Mouse (Mus musculus) limb, embryonic 11.5 days (tissue): Measurements from ENCODE around the gene Rab7b. TPM values are rescaled to one million over a fixed set of nuclear protein-coding genes. Genes with fewer than 3 reads are reported as not detected.
A peak's percentile ranks its signal among the peaks of the same experiment; 100 is the strongest.

ENCODE experiments used
- ATAC-seq: fragments of 200-750 bp; cut with Nextera tagmentation; 2 replicates; pipeline ENCODE4 v1.8.0; 2017; ENCODE audit warnings: low read depth; ENCODE audit not compliant: insufficient number of reproducible peaks, low FRiP score, low TSS enrichment
- DNase-seq: peaks from one replicate; pipeline ENCODE4 v3.0.0-alpha.2; 2015; ENCODE audit warnings: low spot score
- H3K27ac ChIP-seq: fragments of 300-500 bp; sonication (generic); replicated peaks from 2 replicates; pipeline ENCODE4 v1.5.1; 2014; ENCODE audit warnings: low read depth, mild to moderate bottlenecking, low read length
- H3K27me3 ChIP-seq: fragments of 300-500 bp; sonication (generic); 2 replicates; pipeline ENCODE4 v1.6.1; 2014; ENCODE audit warnings: mild to moderate bottlenecking, low read length, mixed read lengths; ENCODE audit not compliant: control insufficient read depth, insufficient read depth
- H3K36me3 ChIP-seq: fragments of 300-500 bp; sonication (generic); 2 replicates; pipeline ENCODE4 v1.6.1; 2014; ENCODE audit warnings: mild to moderate bottlenecking, low read length, moderate library complexity, mixed read lengths; ENCODE audit not compliant: control insufficient read depth, insufficient read depth
- H3K4me1 ChIP-seq: fragments of 300-500 bp; sonication (generic); 2 replicates; pipeline ENCODE4 v1.6.1; 2014; ENCODE audit warnings: low read length, mixed read lengths; ENCODE audit not compliant: control insufficient read depth, insufficient read depth
- H3K4me2 ChIP-seq: fragments of 300-500 bp; sonication (generic); 2 replicates; pipeline ENCODE4 v1.6.1; 2014; ENCODE audit warnings: low read depth, mild to moderate bottlenecking, moderate library complexity; ENCODE audit not compliant: severe bottlenecking
- H3K4me3 ChIP-seq: fragments of 300-500 bp; sonication (generic); 2 replicates; pipeline ENCODE4 v1.5.1; 2014; ENCODE audit warnings: low read depth, low read length
- H3K9ac ChIP-seq: fragments of 300-500 bp; sonication (generic); 2 replicates; pipeline ENCODE4 v1.6.1; 2014; ENCODE audit warnings: mild to moderate bottlenecking, low read length
- H3K9me3 ChIP-seq: fragments of 300-500 bp; sonication (generic); 2 replicates; pipeline ENCODE4 v1.6.1; 2016; ENCODE audit warnings: low read length; ENCODE audit not compliant: control insufficient read depth
- WGBS: fragments of 180-500 bp; shearing (Covaris S2); extraction: QIAGEN DNeasy Blood & Tissue Kit; methylation state at CpG from one replicate; pipeline ENCODE4 v1.1.7; 2014; 5-methylcytosine and 5-hydroxymethylcytosine counted together
- polyA plus RNA-seq: library from polyadenylated mRNA; unstranded; fragments of >200 nt; fragmentation: Nextera tagmentation; extraction: Ambion mirVana; gene quantifications from 2 replicates; pipeline ENCODE4 v1.2.1, GENCODE M21; 2014

The Rab7b gene
- polyA plus RNA-seq, 1 experiment from 2014 or later, result 0.33 TPM

DNA sequence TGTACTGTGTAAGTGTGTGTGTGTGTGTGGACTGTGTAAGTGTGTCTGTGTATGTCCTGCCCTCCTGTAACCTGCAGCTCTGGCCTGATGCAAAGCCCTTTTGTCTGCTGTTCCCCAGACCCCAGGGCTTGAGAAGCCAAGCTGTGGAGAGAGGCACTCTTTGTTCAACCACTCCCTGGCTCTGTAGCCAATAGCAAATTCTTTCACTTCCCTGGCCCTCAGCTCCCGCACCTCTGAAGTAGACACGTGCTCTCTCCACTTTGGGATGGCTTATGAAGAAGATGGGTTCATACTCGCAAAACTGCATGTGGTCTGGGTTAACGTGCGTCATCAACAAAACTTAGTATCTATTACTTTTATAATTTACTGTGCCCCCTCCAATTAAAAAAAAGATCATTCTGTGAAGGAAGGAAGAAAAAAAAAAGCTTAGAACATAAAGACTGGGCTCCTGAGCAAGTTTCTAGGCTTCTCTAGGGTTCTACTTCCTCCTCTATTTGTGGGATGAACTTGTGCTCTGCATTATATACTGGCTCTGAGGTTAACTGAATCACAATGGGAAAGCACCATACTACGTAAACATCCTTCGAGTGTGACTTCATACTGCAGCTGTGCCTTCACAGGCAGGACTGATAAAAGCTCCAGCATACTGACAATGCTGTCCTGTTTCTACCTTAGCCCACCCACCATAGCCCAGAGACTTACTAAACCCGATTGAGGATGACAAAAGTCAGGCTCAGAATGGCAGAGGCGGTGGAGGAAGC is 71.4 kb downstream of the Rab7b start:
- H3K27ac ChIP-seq, result no peak overlapping the region

DNA sequence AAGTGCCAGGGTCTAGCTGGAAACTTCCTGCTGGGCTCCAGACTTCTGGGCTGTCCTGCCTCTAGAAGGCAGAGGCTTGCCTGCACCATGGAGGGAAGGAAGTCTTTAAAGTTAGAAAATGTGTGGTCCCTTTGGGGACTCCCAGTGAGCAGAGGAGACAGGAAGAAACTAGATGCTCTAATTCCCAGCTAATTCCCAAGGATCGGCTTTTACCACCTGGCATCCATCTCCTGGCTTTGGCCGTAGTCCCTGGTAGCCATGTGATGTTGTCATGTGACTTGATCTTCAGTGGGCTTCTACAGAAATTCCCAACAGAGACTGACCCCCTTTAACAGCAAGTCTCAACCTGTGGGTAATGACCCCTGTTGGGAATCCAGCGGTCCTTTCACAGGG is 71.9 kb downstream of the Rab7b start:
- DNase-seq (no peak), ATAC-seq (no peak)
- Histone ChIP-seq H3K9ac (no peak overlapping the region), H3K4me3 (no peak overlapping the region), H3K27me3 (no peaks in the 10 kb centered on the region), H3K4me1 (no peaks in the 10 kb centered on the region), H3K27ac (no peak overlapping the region), H3K9me3 (no peaks in the 10 kb centered on the region), H3K36me3 (no peaks in the 10 kb centered on the region), H3K4me2 (no peak overlapping the region)
- 84% methylated on average over 3 of the region's 3 CpGs for WGBS

More for the DNA sequence above, 71.4 kb downstream of the Rab7b start:
- ATAC-seq (no peak), DNase-seq (no peak)
- no peak overlapping the region for H3K4me2 ChIP-seq
- no peaks in the 10 kb centered on the region for H3K27me3 ChIP-seq
- no peaks in the 10 kb centered on the region for H3K36me3 ChIP-seq
- H3K9ac ChIP-seq, result no peak overlapping the region
- no peaks in the 10 kb centered on the region for H3K4me1 ChIP-seq
- H3K9me3 ChIP-seq, result no peaks in the 10 kb centered on the region
- no peak overlapping the region for H3K4me3 ChIP-seq
- WGBS, result 81% methylated on average over 9 of the region's 9 CpGs

DNA sequence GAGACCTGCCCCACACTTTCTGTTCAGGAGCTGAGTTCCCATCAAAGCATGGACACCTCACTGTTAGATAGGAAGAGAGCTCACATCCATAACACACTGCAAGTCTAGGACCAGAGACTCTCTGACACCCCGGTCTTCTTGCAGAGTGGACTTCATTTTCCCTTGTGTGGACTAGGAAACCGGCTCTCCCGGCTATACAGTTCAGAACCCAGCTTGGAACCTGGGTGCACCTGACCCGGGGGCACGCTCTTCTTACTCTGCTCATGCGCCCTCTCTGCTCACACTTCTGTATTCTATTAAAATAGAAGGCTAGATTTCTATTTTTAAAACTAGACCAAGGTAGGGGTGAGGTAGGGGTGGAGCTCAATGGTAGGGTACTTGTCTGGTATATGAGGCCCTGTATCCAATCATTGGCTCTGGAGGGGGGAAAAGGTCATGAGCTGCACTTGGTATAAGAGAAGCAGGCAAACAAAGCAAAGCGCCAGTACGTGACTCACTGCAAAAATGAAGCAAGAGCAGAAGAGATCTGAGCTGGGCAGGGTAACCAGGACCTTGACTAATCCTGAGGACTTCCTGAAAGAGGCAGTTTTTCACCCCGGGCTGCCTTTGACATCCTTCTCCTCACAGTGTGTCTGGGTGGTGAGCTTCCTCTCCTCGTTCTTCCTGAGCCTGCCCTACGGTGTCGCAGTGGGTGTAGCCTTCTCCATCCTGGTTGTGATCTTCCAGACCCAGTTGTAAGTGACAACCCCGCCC is 72.8 kb downstream of the Rab7b start:
- WGBS, result 80% methylated on average over 13 of the region's 13 CpGs
- H3K27ac ChIP-seq, result no peak overlapping the region
- no peaks in the 10 kb centered on the region for H3K9me3 ChIP-seq
- H3K4me2 ChIP-seq, result no peak overlapping the region
- no peaks in the 10 kb centered on the region for H3K27me3 ChIP-seq
- no peaks in the 10 kb centered on the region for H3K4me1 ChIP-seq
- no peaks in the 10 kb centered on the region for H3K36me3 ChIP-seq
- no peak overlapping the region for H3K9ac ChIP-seq
- DNase-seq (no peak), ATAC-seq (no peak)
- H3K4me3 ChIP-seq, result no peak overlapping the region

DNA sequence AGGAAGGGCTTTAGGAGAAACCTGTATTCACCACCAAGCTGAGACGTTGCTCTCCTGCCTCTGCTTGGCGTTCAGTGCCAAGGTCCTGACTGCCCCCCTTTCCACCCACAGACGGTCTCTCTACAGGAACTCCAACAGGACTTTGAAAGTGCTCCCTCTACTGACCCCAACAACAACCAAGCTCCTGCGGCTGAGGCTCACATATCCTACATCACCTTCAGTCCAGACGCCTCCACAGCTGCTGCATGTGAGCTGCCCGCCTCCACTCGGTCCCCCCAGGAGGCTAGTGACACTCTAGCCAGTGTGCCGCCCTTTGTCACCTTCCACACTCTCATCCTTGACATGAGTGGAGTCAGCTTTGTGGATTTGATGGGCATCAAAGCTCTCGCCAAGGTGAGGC is 75.2 kb downstream of the Rab7b start:
- Histone ChIP-seq H3K27me3 (no peaks in the 10 kb centered on the region), H3K4me3 (no peak overlapping the region), H3K9me3 (no peaks in the 10 kb centered on the region), H3K9ac (no peak overlapping the region), H3K27ac (no peak overlapping the region), H3K4me1 (no peaks in the 10 kb centered on the region), H3K36me3 (no peaks in the 10 kb centered on the region), H3K4me2 (no peak overlapping the region)
- no peak for DNase-seq
- no peak for ATAC-seq
- 46% methylated on average over 9 of the region's 9 CpGs for WGBS

DNA sequence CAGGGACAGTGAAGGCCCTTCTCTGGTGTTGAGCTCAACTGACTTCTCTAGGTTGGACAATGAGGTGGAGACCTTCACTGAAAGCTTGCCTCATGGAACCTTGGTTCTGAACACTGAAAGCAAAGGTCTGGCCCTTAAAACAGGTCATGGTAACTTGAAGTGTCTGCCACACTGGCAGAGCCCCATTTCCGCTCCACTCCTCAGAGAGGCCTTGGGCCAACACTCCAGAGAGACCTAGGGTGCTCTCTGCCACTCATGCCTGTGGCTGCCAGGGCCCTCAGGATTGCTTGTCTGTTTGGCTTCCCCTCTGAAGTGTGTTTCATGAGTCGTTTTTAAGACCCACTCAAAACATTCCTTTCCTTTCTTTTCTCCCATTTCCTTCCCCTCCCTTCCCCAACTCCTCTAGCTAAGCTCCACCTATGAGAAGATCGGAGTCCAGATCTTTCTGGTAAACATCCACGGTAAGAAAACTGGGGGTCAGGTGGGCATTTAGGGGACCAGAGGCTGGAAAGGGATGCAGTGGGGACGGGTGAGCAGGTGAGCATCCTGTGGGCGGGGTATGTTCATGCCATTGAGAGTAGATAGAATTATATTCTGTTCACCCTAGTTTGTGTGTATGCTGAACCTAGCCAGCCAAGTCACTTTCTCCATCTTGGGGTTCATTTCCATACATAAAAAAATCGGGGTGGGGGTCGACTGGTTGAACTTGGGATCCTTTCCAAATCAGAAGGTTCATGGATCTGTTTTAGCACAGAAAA is 76.3 kb downstream of the Rab7b start:
- DNase-seq (peak; percentile 17), ATAC-seq (no peak)
- Histone ChIP-seq H3K27ac (no peak overlapping the region), H3K9ac (no peak overlapping the region), H3K9me3 (no peaks in the 10 kb centered on the region), H3K36me3 (no peaks in the 10 kb centered on the region), H3K27me3 (no peaks in the 10 kb centered on the region), H3K4me3 (no peak overlapping the region), H3K4me2 (no peak overlapping the region), H3K4me1 (no peaks in the 10 kb centered on the region)
- 66% methylated on average over 8 of the region's 8 CpGs for WGBS

Other genes with a start within 250 kb of the Rab7b start
- 18.1 and 19.5 TPM in 2 replicates for gene Srgap2, start 161.3 kb upstream of the Rab7b start, polyA plus RNA-seq
- gene Fam72a, start 160.8 kb upstream of the Rab7b start, polyA plus RNA-seq, result 3.9 and 4.3 TPM in 2 replicates
- not detected in 2 replicates for gene Avpr1b, start 89.5 kb upstream of the Rab7b start, polyA plus RNA-seq
- gene Ctse, start 50.4 kb upstream of the Rab7b start, polyA plus RNA-seq, result 0.13 TPM in 2 replicates
- not detected in 2 replicates for gene Slc26a9, start 55.3 kb downstream of the Rab7b start, polyA plus RNA-seq
- 2.3 and 2.4 TPM in 2 replicates for gene Pm20d1, start 108.7 kb downstream of the Rab7b start, polyA plus RNA-seq
- 11.6 and 12.8 TPM in 2 replicates for gene Slc41a1, start 138.8 kb downstream of the Rab7b start, polyA plus RNA-seq
- 8.5 and 10.7 TPM in 2 replicates for gene Rab29, start 178.5 kb downstream of the Rab7b start, polyA plus RNA-seq
- 63.3 and 63.4 TPM in 2 replicates for gene Nucks1, start 221.8 kb downstream of the Rab7b start, polyA plus RNA-seq